Mouse (Mus musculus) adipocyte (in vitro differentiated cells): ENCODE data around the gene Rabl3.

Source experiments
- DNase-seq: peaks from one replicate; pipeline ENCODE4 v3.0.0-alpha.2; 2016; ENCODE audit warnings: low spot score

The Rabl3 gene

GRCm38 (mm10) chr16:37550266-37550665 is 10.6 kb downstream of the Rabl3 start:
- DNase-seq, result no peak

GRCm38 (mm10) chr16:37550981-37551380 is 11.3 kb downstream of the Rabl3 start:
- DNase-seq, result no peak

- DNase-seq, result no peak
Measured at GRCm38 (mm10) chr16:37552824-37553223, 13.1 kb downstream of the Rabl3 start.

- DNase-seq, result no peak
Measured at GRCm38 (mm10) chr16:37562414-37562813, 22.7 kb downstream of the Rabl3 start.

GRCm38 (mm10) chr16:37562961-37563360 is 23.3 kb downstream of the Rabl3 start:
- no peak for DNase-seq

- no peak for DNase-seq
Measured at GRCm38 (mm10) chr16:37565117-37565516, 25.4 kb downstream of the Rabl3 start.

- DNase-seq, result no peak
Measured at GRCm38 (mm10) chr16:37566107-37566506, 26.4 kb downstream of the Rabl3 start.

- DNase-seq, result no peak
Measured at GRCm38 (mm10) chr16:37567113-37568050, 27.7 kb downstream of the Rabl3 start.

- no peak for DNase-seq
Measured at GRCm38 (mm10) chr16:37571554-37571953, 31.9 kb downstream of the Rabl3 start.

GRCm38 (mm10) chr16:37572117-37572754 is 32.6 kb downstream of the Rabl3 start:
- DNase-seq, result no peak

GRCm38 (mm10) chr16:37573061-37573460 is 33.4 kb downstream of the Rabl3 start:
- no peak for DNase-seq

- no peak for DNase-seq
Measured at GRCm38 (mm10) chr16:37575325-37575724, 35.6 kb downstream of the Rabl3 start.

- peak; percentile 7 for DNase-seq
Measured at GRCm38 (mm10) chr16:37579591-37579990, 39.9 kb downstream of the Rabl3 start.

- DNase-seq, result peak; percentile 67
Measured at GRCm38 (mm10) chr16:37579994-37580393, 40.3 kb downstream of the Rabl3 start, which contains the start of gene Hgd. TSS of gene Hgd (plus strand) at chr16:37580153.

- no peak for DNase-seq
Measured at GRCm38 (mm10) chr16:37580651-37581050, 41.0 kb downstream of the Rabl3 start.

- DNase-seq, result no peak
Measured at GRCm38 (mm10) chr16:37581901-37582300, 42.2 kb downstream of the Rabl3 start.

GRCm38 (mm10) chr16:37583306-37583705 is 43.6 kb downstream of the Rabl3 start:
- no peak for DNase-seq

GRCm38 (mm10) chr16:37583801-37584200 is 44.1 kb downstream of the Rabl3 start:
- DNase-seq, result no peak

GRCm38 (mm10) chr16:37584218-37585035 is 44.7 kb downstream of the Rabl3 start:
- no peak for DNase-seq

- no peak for DNase-seq
Measured at GRCm38 (mm10) chr16:37585129-37585563, 45.5 kb downstream of the Rabl3 start.

GRCm38 (mm10) chr16:37590921-37591320 is 51.2 kb downstream of the Rabl3 start:
- no peak for DNase-seq

- DNase-seq, result no peak
Measured at GRCm38 (mm10) chr16:37591551-37591950, 51.9 kb downstream of the Rabl3 start.
